Mouse (Mus musculus): ENCODE measurements at regions not wholly inside any gene's neighbourhood (a gene's known extent, or its start where the extent isn't known, plus 50 kb on each side); places are given as distances from the start of the nearest gene placed in this dataset.

- DNase-seq (ENCODE audit: low read depth, low spot score): peak; percentile 54
Observed at GRCm38 (mm10) chr1:190526046-190526445, 355.5 kb upstream of the Prox1 start.

- DNase-seq (ENCODE audit: low read depth, low spot score): no peak
Observed at GRCm38 (mm10) chr1:190500106-190500505, 329.6 kb upstream of the Prox1 start.

GRCm38 (mm10) chr1:190497474-190497873 is 327.0 kb upstream of the Prox1 start:
- DNase-seq (ENCODE audit: low read depth, low spot score): no peak

- DNase-seq (ENCODE audit: low read depth, low spot score): no peak
Observed at GRCm38 (mm10) chr1:190495741-190496520, 325.4 kb upstream of the Prox1 start.

GRCm38 (mm10) chr1:190486551-190487104 is 316.1 kb upstream of the Prox1 start:
- DNase-seq (ENCODE audit: low read depth, low spot score): no peak

GRCm38 (mm10) chr1:190483366-190483765 is 312.9 kb upstream of the Prox1 start:
- no peak for DNase-seq (ENCODE audit: low read depth, low spot score)

- DNase-seq (ENCODE audit: low read depth, low spot score): no peak
Observed at GRCm38 (mm10) chr1:190481071-190481470, 310.6 kb upstream of the Prox1 start.

GRCm38 (mm10) chr1:190480601-190481000 is 310.1 kb upstream of the Prox1 start:
- no peak for DNase-seq (ENCODE audit: low read depth, low spot score)

GRCm38 (mm10) chr1:190472761-190473160 is 302.2 kb upstream of the Prox1 start:
- DNase-seq (ENCODE audit: low read depth, low spot score): no peak

- DNase-seq (ENCODE audit: low read depth, low spot score): no peak
Observed at GRCm38 (mm10) chr1:190470336-190470735, 299.8 kb upstream of the Prox1 start.

GRCm38 (mm10) chr1:190457541-190458061 is 287.1 kb upstream of the Prox1 start:
- peak; percentile 12 for DNase-seq (ENCODE audit: low read depth, low spot score)

- DNase-seq (ENCODE audit: low read depth, low spot score): no peak
Observed at GRCm38 (mm10) chr1:190453549-190453948, 283.0 kb upstream of the Prox1 start.

- DNase-seq (ENCODE audit: low read depth, low spot score): no peak
Observed at GRCm38 (mm10) chr1:190452115-190452842, 281.8 kb upstream of the Prox1 start.

GRCm38 (mm10) chr1:190448263-190448662 is 277.7 kb upstream of the Prox1 start:
- DNase-seq (ENCODE audit: low read depth, low spot score): no peak

- DNase-seq (ENCODE audit: low read depth, low spot score): no peak
Observed at GRCm38 (mm10) chr1:190447253-190447652, 276.7 kb upstream of the Prox1 start.

GRCm38 (mm10) chr1:190446676-190447075 is 276.2 kb upstream of the Prox1 start:
- DNase-seq (ENCODE audit: low read depth, low spot score): no peak

- DNase-seq (ENCODE audit: low read depth, low spot score): no peak
Observed at GRCm38 (mm10) chr1:190444366-190444765, 273.9 kb upstream of the Prox1 start.

GRCm38 (mm10) chr1:190443234-190443633 is 272.7 kb upstream of the Prox1 start:
- DNase-seq (ENCODE audit: low read depth, low spot score): no peak

- DNase-seq (ENCODE audit: low read depth, low spot score): no peak
Observed at GRCm38 (mm10) chr1:190442166-190442565, 271.7 kb upstream of the Prox1 start.

- DNase-seq (ENCODE audit: low read depth, low spot score): no peak
Observed at GRCm38 (mm10) chr1:190438789-190439188, 268.3 kb upstream of the Prox1 start.

GRCm38 (mm10) chr1:190422874-190423273 is 252.4 kb upstream of the Prox1 start:
- peak; percentile 34 for DNase-seq (ENCODE audit: low read depth, low spot score)

GRCm38 (mm10) chr1:190419709-190420108 is 249.2 kb upstream of the Prox1 start:
- no peak for DNase-seq (ENCODE audit: low read depth, low spot score)
